Mouse (Mus musculus): ENCODE data around the gene Tmem59l.

DNA sequence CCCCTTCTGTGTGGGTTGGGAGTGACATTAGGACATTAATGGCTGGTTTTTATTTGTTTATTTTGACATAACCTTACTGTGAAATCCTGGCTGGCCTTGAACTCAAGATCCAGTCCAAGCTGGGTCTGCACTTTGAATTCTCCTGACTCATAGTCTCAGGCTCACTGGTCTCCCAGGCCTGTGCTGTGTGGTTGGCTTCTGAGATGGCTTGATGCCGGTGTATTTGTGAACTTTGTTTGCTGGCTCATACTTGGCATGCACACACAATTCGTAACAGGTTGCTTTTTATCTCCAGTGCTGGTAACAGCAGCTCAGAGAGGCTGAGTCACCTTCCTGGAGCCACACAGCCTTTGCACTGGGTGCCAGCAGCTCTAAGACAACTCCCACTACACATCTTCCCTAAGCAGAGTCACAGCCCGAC is 42.6 kb upstream of the Tmem59l start:
- TF ChIP-seq CTCF (IDR thresholded peaks at IDR 0.05; ENCODE audit: insufficient read depth, low read length) (no peak), POLR2A (IDR thresholded peaks at IDR 0.05; ENCODE audit: borderline replicate concordance, extremely low read depth, low read depth, low read length) (no peak)
